Mouse (Mus musculus) brain, adult 10 weeks (tissue): ENCODE data around the gene Olfr60. TPM values are rescaled to one million over a fixed set of nuclear protein-coding genes. Genes with fewer than 3 reads are reported as not detected.

Experiments used
- polyA plus RNA-seq: library from polyadenylated mRNA; stranded (reverse); fragments of 350-450 nt; fragmentation: Illumina TruSeq; extraction: RNeasy Lipid Tissue Mini Kit (QIAGEN cat#74804); gene quantifications from one replicate; pipeline ENCODE4 v1.2.3, GENCODE M21; 2015; ENCODE audit warnings: low read depth, low replicate concordance

The Olfr60 gene
- not detected for polyA plus RNA-seq

DNA sequence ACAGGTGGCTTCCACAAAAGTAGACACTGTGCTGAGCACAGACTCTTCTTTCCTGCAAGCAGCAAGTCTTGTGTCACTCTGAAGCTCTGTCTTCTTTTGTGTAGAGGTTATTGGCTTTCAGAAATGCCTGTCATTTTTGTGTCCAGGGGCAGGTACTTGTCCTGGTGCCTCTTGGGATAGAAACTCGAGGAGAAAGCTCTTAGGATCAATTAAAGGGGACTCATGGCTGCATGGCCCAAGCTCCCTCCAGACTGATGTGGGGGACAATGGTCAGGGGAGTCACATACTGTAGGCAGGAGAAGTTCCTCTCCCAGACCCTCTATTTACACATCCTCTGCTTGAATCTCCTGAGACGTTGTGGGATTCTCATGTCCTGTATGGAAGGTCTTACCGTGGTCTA is at the start of gene Olfr60:
Gene Olfr60, minus strand, starts transcription at position 101 of the 400 bp plus-strand sequence.

DNA sequence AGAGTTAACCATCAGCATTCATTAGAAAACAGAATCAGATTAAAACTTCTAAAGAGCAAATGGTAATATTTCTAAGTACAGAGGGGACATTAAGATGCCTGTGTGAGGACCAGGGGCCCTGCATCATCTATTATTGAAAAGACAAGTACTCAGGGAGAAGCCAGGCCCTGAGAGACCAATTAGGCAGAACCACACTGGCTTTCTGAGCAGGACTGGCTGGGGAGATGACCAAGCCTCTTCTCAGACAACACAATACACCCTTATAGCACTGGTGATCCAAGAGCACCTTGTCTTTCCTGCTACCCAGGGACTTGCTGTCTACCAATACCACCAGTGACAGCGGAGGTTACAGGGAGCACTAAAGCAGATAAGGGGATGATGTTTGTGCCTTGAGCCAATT is 41.3 kb upstream of the Olfr60 start, which contains the start of gene Olfr531:
Gene Olfr531, minus strand, starts transcription at position 101 of the 400 bp plus-strand sequence.

DNA sequence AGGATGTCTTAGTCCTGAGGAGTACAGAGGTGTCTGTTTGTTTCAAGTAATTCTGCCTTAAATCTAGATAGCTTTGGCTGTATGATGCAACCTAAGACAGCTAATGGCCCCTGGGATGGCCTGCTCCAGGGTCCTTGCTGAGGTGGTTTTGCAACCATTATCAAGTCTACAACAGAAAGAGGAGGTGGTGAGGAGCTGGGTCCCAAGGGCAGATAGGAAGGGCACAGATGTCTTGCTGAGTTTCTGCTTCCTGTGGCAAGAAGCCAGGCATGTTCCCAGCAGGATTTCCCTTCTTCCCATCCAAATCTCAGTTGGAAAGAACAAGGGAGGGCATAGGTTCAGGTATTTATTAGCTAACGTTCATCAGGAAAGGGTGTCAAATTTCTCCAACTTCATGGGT is 14.8 kb upstream of the Olfr60 start, which contains the start of gene Olfr530:
Gene Olfr530, minus strand, starts transcription at position 101 of the 400 bp plus-strand sequence.

GRCm38 (mm10) chr7:140333717-140334116 is 27.8 kb downstream of the Olfr60 start, which contains the start of gene Olfr527:
Olfr527 (plus strand) TSS chr7:140334017.

DNA sequence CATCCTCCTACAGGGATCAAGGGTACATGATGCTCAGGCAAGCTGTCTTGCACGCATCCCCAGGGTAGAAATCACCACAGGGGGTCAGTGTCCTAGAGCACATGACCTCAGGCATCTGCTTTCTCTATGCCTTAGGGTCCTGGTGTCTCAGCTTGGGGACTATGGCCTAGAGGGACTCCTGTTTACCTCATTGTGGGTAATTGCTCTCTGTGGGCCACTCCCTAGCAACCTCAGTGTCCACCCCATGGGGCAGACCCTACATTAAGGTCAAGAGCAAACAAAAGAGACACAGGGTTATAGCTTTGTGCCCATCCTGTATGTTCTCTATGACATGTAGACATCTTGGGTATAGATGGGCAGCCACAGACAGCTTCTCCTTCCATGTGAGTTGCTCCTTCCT is 40.9 kb downstream of the Olfr60 start, which contains the start of gene Olfr525:
Gene Olfr525, plus strand, starts transcription at position 301 of the 400 bp plus-strand sequence.

Other genes starting within 250 kb of the Olfr60 start
- gene Paox, start 245.9 kb downstream of the Olfr60 start, polyA plus RNA-seq, result 7.1 TPM
- gene Echs1, start 245.2 kb downstream of the Olfr60 start, polyA plus RNA-seq, result 90.6 TPM
- 28.6 TPM for gene Mtg1, start 224.1 kb downstream of the Olfr60 start, polyA plus RNA-seq
- gene Sprn, start 206.8 kb downstream of the Olfr60 start, polyA plus RNA-seq, result 96.6 TPM
- not detected for gene Olfr522, start 196.9 kb downstream of the Olfr60 start, polyA plus RNA-seq
- gene Olfr523, start 188.5 kb downstream of the Olfr60 start, polyA plus RNA-seq, result not detected
- not detected for gene Olfr524, start 155.7 kb downstream of the Olfr60 start, polyA plus RNA-seq
- not detected for gene Cd163l1, start 143.4 kb downstream of the Olfr60 start, polyA plus RNA-seq
- not detected for gene 5830411N06Rik, start 114.4 kb downstream of the Olfr60 start, polyA plus RNA-seq
- gene Olfr525, start 40.8 kb downstream of the Olfr60 start, polyA plus RNA-seq, result not detected
- not detected for gene Olfr527, start 27.7 kb downstream of the Olfr60 start, polyA plus RNA-seq
- not detected for gene Olfr530, start 14.7 kb upstream of the Olfr60 start, polyA plus RNA-seq
- not detected for gene Olfr531, start 41.2 kb upstream of the Olfr60 start, polyA plus RNA-seq
- gene Olfr532, start 60.0 kb upstream of the Olfr60 start, polyA plus RNA-seq, result not detected
- gene Olfr533, start 101.7 kb upstream of the Olfr60 start, polyA plus RNA-seq, result not detected
- gene Olfr535, start 122.5 kb upstream of the Olfr60 start, polyA plus RNA-seq, result not detected
- not detected for gene Olfr536, start 145.7 kb upstream of the Olfr60 start, polyA plus RNA-seq
- not detected for gene Olfr538, start 206.2 kb upstream of the Olfr60 start, polyA plus RNA-seq
- gene Olfr46, start 239.6 kb upstream of the Olfr60 start, polyA plus RNA-seq, result not detected